23 mouse cellular contexts compared by ENCODE assay signal in the genomic region with DNA sequence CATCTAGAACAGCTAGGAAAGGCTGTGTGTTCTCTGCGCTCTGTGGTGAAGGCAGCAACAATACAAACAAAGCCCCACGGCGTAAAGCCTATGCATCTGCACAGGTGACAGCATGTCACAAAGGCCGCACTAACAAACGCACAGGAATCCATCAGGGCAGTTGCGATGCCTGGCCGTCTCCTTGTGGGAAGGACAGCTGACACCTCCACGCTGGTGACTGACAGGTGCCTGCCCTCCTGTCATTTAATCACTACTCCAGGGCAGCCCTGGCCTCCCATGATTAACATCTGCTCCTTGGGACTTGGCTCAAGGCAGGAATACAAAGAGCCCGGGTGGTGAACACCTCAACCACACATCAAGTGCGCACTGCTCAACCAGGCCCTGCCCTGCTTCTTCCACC.
"Had no signal": no experiment of that assay in that cellular context is flagged by ENCODE, and none has a peak within 500 bp of the region (broad histone marks: within the 10 kb centered on the region; RNA-seq: fewer than 3 reads in every experiment).

No protein-coding gene starts in this region.

- H3K27ac ChIP-seq: kidney, embryonic 15.5 days; left cerebral cortex, adult 2 months; liver, embryonic 12.5 days; liver, embryonic 15.5 days; lung, embryonic 15.5 days; midbrain, embryonic 10.5 days; midbrain, embryonic 13.5 days; neural tube, embryonic 15.5 days had no signal

- H3K9me3 ChIP-seq: kidney, embryonic 15.5 days; liver, embryonic 12.5 days; liver, embryonic 15.5 days; lung, embryonic 15.5 days; megakaryocyte, embryonic 14.5 days; midbrain, embryonic 13.5 days; neural tube, embryonic 15.5 days had no signal

- H3K4me3 ChIP-seq: kidney, embryonic 15.5 days; left cerebral cortex, adult 2 months; liver, embryonic 12.5 days; liver, embryonic 15.5 days; lung, embryonic 15.5 days; megakaryocyte, embryonic 14.5 days; midbrain, embryonic 10.5 days; midbrain, embryonic 13.5 days; myocyte; neural tube, embryonic 15.5 days had no signal

- H3K27me3 ChIP-seq: kidney, embryonic 15.5 days; liver, embryonic 12.5 days; liver, embryonic 15.5 days; lung, embryonic 15.5 days; megakaryocyte, embryonic 14.5 days; midbrain, embryonic 13.5 days; neural tube, embryonic 15.5 days had no signal

- DNase-seq: kidney, postnatal 10 days; kidney, postnatal 36 days; layer of hippocampus, postnatal 36 days; lung, adult 18-20 months; lung, postnatal 10 days; lung, postnatal 36 days; right cerebral cortex, adult 18-20 months; right cerebral cortex, postnatal 14 days; right cerebral cortex, postnatal 4 days; spleen, adult 18-20 months; thymus, adult 18-20 months; thymus, postnatal 36 days had no signal

- H3K9ac ChIP-seq: kidney, embryonic 15.5 days; liver, embryonic 12.5 days; liver, embryonic 15.5 days; lung, embryonic 15.5 days; midbrain, embryonic 13.5 days; neural tube, embryonic 15.5 days had no signal

- ATAC-seq: liver, embryonic 12.5 days; midbrain, embryonic 13.5 days; midbrain, embryonic 16.5 days had no signal

- H3K4me2 ChIP-seq: kidney, embryonic 15.5 days; liver, embryonic 12.5 days; liver, embryonic 15.5 days; lung, embryonic 15.5 days; midbrain, embryonic 13.5 days; neural tube, embryonic 15.5 days had no signal
